Mouse (Mus musculus) midbrain, embryonic 15.5 days (tissue): ENCODE data around the gene Lxn. TPM values are rescaled to one million over a fixed set of nuclear protein-coding genes. Genes with fewer than 3 reads are reported as not detected.

ENCODE experiments used
- ATAC-seq: fragments of 200-750 bp; cut with Nextera tagmentation; replicated peaks from 2 replicates; pipeline ENCODE4 v1.8.0; 2017; ENCODE audit warnings: moderate TSS enrichment
- H3K27ac ChIP-seq: fragments of 300-500 bp; sonication (generic); 2 replicates; pipeline ENCODE4 v1.5.1; 2015; ENCODE audit warnings: mild to moderate bottlenecking, inconsistent platforms
- H3K27me3 ChIP-seq: fragments of 300-500 bp; sonication (generic); replicated peaks from 2 replicates; pipeline ENCODE4 v1.6.1; 2015; ENCODE audit warnings: inconsistent platforms
- H3K36me3 ChIP-seq: fragments of 300-500 bp; sonication (generic); replicated peaks from 2 replicates; pipeline ENCODE4 v1.6.1; 2015; ENCODE audit warnings: inconsistent platforms
- H3K4me1 ChIP-seq: fragments of 300-500 bp; sonication (generic); 2 replicates; pipeline ENCODE4 v1.6.1; 2015; ENCODE audit warnings: inconsistent platforms
- H3K4me2 ChIP-seq: fragments of 300-500 bp; sonication (generic); 2 replicates; pipeline ENCODE4 v1.6.1; 2015; ENCODE audit warnings: inconsistent platforms, mild to moderate bottlenecking, moderate library complexity
- H3K4me3 ChIP-seq: fragments of 300-500 bp; sonication (generic); 2 replicates; pipeline ENCODE4 v1.5.1; 2015; ENCODE audit warnings: mild to moderate bottlenecking, inconsistent platforms
- H3K9ac ChIP-seq: fragments of 300-500 bp; sonication (generic); 2 replicates; pipeline ENCODE4 v1.6.1; 2015; ENCODE audit warnings: mild to moderate bottlenecking, inconsistent platforms
- H3K9me3 ChIP-seq: fragments of 300-500 bp; sonication (generic); 2 replicates; pipeline ENCODE4 v1.6.1; 2016; ENCODE audit warnings: inconsistent platforms
- WGBS: fragments of 180-500 bp; shearing (Covaris S2); methylation state at CpG from one replicate; pipeline ENCODE4 v1.1.7; 2015; ENCODE audit warnings: mixed read lengths; 5-methylcytosine and 5-hydroxymethylcytosine counted together
- polyA plus RNA-seq: library from polyadenylated mRNA; unstranded; fragments of >200 nt; fragmentation: Nextera tagmentation; extraction: Ambion mirVana; gene quantifications from 2 replicates; pipeline ENCODE4 v1.2.1, GENCODE M21; 2015

The Lxn gene
- 162 and 199 TPM in 2 replicates for polyA plus RNA-seq

DNA sequence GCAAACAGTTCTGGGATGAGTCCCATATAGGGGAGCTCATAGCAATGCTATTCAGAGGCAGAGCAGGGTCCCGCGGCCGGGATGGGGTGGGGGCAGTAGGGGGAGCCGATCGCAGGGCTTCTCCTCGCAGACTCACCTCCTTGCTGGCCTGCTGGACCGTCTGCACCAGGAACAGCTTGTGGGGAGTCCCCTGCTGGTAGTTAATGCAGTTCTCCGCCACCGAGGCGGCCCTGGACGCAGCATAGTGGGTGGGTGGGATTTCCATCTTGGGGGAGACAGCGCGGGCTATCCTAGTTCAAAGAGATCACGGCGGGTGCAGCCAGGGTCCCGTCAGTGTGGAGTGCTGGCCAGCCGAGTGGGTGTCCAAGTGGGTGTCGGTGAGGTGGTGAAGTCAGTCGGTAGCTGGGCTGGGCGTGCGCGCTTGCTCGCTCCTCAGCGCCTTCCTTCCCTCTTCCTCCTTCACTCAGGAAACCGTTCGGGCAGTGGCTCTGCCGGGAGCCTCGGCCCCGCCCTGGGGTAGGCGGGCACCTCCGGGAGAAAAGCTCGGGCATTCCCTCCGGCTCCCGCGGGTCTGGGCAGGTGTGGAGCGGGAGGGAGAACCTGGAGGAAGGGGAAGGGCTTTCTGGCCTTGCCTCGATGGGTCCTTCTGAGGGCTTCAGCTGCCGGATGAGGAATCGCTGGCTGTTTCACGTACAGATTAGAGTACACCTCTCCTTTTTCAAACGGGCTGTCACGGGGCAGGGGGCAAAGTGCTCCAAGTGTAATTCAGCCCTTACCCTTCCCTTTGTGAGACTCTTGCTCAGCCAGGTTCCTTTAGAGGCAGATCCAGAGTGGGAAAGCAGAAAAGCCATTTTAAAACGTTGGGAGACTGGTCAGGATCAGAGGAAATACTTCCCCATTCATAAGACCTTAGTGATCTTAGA is at the start of gene Lxn:
Lxn (minus strand) TSS at position 477 of the 923 bp plus-strand sequence.
- Histone ChIP-seq H3K9ac (peak within 1 kb of the TSS; percentile 79), H3K4me1 (peaks cover 20% of the 10 kb centered on the region), H3K27me3 (no peaks in the 10 kb centered on the region), H3K27ac (peak within 1 kb of the TSS; percentile 79), H3K4me3 (peak within 1 kb of the TSS; percentile 68), H3K36me3 (0 out of 2 replicates have a peak, but pooled peaks cover 10% of the 10 kb centered on the region), H3K4me2 (peak within 1 kb of the TSS; percentile 90), H3K9me3 (no peaks in the 10 kb centered on the region)
- peak; percentile 89 for ATAC-seq
- WGBS = under 1% methylated on average over 43 of the region's 43 CpGs

DNA sequence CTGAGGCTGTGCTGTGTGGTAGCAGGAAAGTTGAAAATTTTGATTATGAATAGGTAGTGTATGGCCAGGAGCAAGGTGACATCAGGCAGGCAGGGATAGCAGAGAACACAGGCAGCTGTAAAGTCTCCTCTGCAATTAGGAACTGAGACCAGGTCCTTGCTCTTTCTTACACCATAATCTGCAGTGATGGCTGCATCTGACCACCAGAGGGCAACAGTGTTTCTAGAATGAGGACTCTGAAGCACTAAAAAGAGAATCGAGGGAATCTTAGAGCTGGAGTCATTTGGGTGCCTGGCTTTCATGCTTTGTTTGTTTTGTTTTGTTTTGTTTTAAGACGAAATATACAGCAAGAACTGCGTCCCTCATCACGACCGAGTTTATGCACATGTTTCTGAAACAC is 49.1 kb upstream of the Lxn start:
- WGBS = 2% methylated on average over 5 of the region's 5 CpGs
- H3K4me2 ChIP-seq = no peak overlapping the region
- H3K27me3 ChIP-seq = peaks cover 22% of the 10 kb centered on the region
- H3K9me3 ChIP-seq = no peaks in the 10 kb centered on the region
- H3K4me3 ChIP-seq = no peak overlapping the region
- H3K4me1 ChIP-seq = peaks cover 4% of the 10 kb centered on the region
- H3K36me3 ChIP-seq = no peaks in the 10 kb centered on the region
- no peak overlapping the region for H3K9ac ChIP-seq
- no peak overlapping the region for H3K27ac ChIP-seq
- peak; percentile 72 for ATAC-seq

DNA sequence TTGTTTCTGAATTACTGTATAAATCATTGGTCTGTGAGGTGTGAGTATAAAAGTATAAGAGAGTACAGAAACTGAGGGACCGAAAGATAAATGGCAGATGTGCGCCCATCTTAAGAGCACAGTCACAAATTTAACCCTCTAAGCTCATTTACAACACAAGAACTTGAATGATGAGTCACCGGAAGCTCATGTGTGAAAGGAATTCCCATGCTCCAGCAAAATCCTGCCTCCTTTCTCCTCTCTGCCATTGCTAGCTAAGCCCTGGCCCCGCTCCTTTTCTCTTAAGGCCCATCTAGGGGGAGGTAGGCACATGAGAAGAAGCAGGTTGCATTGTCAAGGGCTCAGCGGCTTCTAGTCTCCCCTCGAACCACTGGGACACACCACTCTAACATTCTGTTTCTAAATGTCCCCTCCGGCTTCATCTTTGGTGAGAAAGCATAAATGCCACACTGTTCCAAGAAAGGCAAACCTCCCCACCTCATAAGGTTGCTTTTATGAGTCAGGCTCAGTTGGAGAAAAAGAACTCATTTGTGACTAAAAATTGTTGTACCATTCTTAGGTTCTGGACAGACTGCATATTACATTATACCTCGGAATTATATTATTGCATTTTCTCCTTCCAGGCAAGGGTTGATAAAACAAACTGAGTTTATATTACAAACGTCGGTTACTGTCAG is 44.6 kb upstream of the Lxn start:
- ATAC-seq = no peak
- H3K4me1 ChIP-seq = no peaks in the 10 kb centered on the region
- no peak overlapping the region for H3K27ac ChIP-seq
- H3K4me3 ChIP-seq = no peak overlapping the region
- no peak overlapping the region for H3K4me2 ChIP-seq
- H3K27me3 ChIP-seq = no peaks in the 10 kb centered on the region
- H3K9ac ChIP-seq = no peak overlapping the region
- H3K9me3 ChIP-seq = no peaks in the 10 kb centered on the region
- no peaks in the 10 kb centered on the region for H3K36me3 ChIP-seq
- WGBS = 85% methylated on average over 10 of the region's 10 CpGs

GRCm38 (mm10) chr3:67505286-67505685 is 41.6 kb upstream of the Lxn start:
- H3K9me3 ChIP-seq = no peaks in the 10 kb centered on the region
- no peak overlapping the region for H3K9ac ChIP-seq
- H3K27me3 ChIP-seq = 0 out of 2 replicates have a peak, but pooled peaks cover 2% of the 10 kb centered on the region
- WGBS = 71% methylated on average over 2 of the region's 2 CpGs
- H3K4me1 ChIP-seq = no peaks in the 10 kb centered on the region
- H3K4me2 ChIP-seq = no peak overlapping the region
- no peak overlapping the region for H3K4me3 ChIP-seq
- H3K36me3 ChIP-seq = no peaks in the 10 kb centered on the region
- H3K27ac ChIP-seq = no peak overlapping the region
- no peak for ATAC-seq

- Histone ChIP-seq H3K9ac (no peak overlapping the region), H3K36me3 (no peaks in the 10 kb centered on the region), H3K27me3 (0 out of 2 replicates have a peak, but pooled peaks cover 2% of the 10 kb centered on the region), H3K9me3 (no peaks in the 10 kb centered on the region), H3K4me3 (no peak overlapping the region), H3K27ac (no peak overlapping the region), H3K4me2 (no peak overlapping the region), H3K4me1 (no peaks in the 10 kb centered on the region)
- 3% methylated on average over 3 of the region's 3 CpGs for WGBS
- no peak for ATAC-seq
These were observed 40.2 kb upstream of the Lxn start for GRCm38 (mm10) chr3:67503878-67504277.

DNA sequence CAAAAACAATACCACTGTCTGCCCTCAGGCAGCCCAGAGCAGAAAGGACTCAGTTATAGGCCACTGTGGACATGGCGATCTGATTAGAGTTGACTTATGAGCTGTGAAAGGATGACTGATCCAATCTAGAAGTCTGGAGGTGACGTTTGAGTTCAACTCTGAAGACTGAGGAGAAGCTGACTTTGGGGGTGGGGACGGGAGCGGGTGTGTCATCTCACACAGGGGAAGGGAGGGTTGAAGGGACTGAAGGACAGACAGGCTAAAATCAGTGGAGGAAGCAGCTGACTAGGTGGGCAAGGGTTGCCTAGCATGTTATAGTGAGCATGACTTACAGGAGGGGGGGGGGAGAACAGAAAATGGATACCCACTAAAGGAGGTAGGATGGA is 35.7 kb upstream of the Lxn start:
- Histone ChIP-seq H3K4me1 (no peaks in the 10 kb centered on the region), H3K9me3 (no peaks in the 10 kb centered on the region), H3K36me3 (no peaks in the 10 kb centered on the region), H3K4me3 (no peak overlapping the region), H3K27ac (no peak overlapping the region), H3K4me2 (no peak overlapping the region), H3K27me3 (0 out of 2 replicates have a peak, but pooled peaks cover 2% of the 10 kb centered on the region), H3K9ac (no peak overlapping the region)
- ATAC-seq = no peak
- 86% methylated on average over 4 of the region's 4 CpGs for WGBS

- Histone ChIP-seq H3K27ac (no peak overlapping the region), H3K4me3 (no peak overlapping the region), H3K9me3 (no peaks in the 10 kb centered on the region), H3K4me1 (no peaks in the 10 kb centered on the region), H3K4me2 (no peak overlapping the region), H3K9ac (no peak overlapping the region), H3K36me3 (no peaks in the 10 kb centered on the region), H3K27me3 (0 out of 2 replicates have a peak, but pooled peaks cover 2% of the 10 kb centered on the region)
- ATAC-seq = no peak
- 88% methylated on average over 8 of the region's 8 CpGs for WGBS
These were observed 35.2 kb upstream of the Lxn start for GRCm38 (mm10) chr3:67498773-67499405.

- Histone ChIP-seq H3K9me3 (no peaks in the 10 kb centered on the region), H3K27ac (no peak overlapping the region), H3K36me3 (no peaks in the 10 kb centered on the region), H3K4me2 (no peak overlapping the region), H3K4me3 (no peak overlapping the region), H3K27me3 (0 out of 2 replicates have a peak, but pooled peaks cover 2% of the 10 kb centered on the region), H3K9ac (no peak overlapping the region), H3K4me1 (no peaks in the 10 kb centered on the region)
- 85% methylated on average over 2 of the region's 2 CpGs for WGBS
- no peak for ATAC-seq
These were observed 34.3 kb upstream of the Lxn start for GRCm38 (mm10) chr3:67497998-67498397.

- Histone ChIP-seq H3K36me3 (no peaks in the 10 kb centered on the region), H3K27ac (no peak overlapping the region), H3K4me3 (no peak overlapping the region), H3K9me3 (no peaks in the 10 kb centered on the region), H3K4me1 (no peaks in the 10 kb centered on the region), H3K4me2 (no peak overlapping the region), H3K9ac (no peak overlapping the region), H3K27me3 (no peaks in the 10 kb centered on the region)
- WGBS = 81% methylated on average over 10 of the region's 10 CpGs
- ATAC-seq = no peak
These were observed 32.6 kb upstream of the Lxn start for GRCm38 (mm10) chr3:67496310-67496709.

DNA sequence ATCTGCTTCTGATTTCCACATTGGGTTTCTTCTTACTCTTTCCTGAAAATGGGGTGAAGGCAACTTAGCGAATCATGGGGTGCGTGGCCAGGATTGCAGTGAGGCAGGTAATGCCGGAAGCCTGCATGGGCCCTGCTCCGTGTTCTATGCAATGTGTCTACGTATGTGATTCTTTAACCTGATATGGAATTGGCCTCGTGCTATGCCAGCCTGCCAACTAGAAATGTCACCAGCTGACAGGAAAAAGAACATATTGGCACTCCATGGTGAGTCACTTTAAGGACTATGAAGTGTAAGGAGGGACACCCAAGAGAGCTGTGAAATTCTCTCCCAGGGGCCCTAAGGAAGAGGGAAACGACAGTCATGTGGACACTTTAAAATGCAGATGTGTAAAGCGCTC is 29.4 kb upstream of the Lxn start:
- 85% methylated on average over 8 of the region's 8 CpGs for WGBS
- ATAC-seq = no peak

GRCm38 (mm10) chr3:67492086-67492869 is 28.6 kb upstream of the Lxn start:
- no peaks in the 10 kb centered on the region for H3K27me3 ChIP-seq
- H3K4me1 ChIP-seq = no peaks in the 10 kb centered on the region
- no peak for ATAC-seq
- WGBS = 77% methylated on average over 8 of the region's 8 CpGs
- H3K4me2 ChIP-seq = no peak overlapping the region
- no peaks in the 10 kb centered on the region for H3K9me3 ChIP-seq
- no peak overlapping the region for H3K27ac ChIP-seq
- no peaks in the 10 kb centered on the region for H3K36me3 ChIP-seq
- no peak overlapping the region for H3K9ac ChIP-seq
- no peak overlapping the region for H3K4me3 ChIP-seq

More for the DNA sequence above, 29.4 kb upstream of the Lxn start:
- Histone ChIP-seq H3K4me1 (no peaks in the 10 kb centered on the region), H3K9me3 (no peaks in the 10 kb centered on the region), H3K27me3 (no peaks in the 10 kb centered on the region), H3K36me3 (no peaks in the 10 kb centered on the region), H3K9ac (no peak overlapping the region), H3K4me3 (no peak overlapping the region), H3K27ac (no peak overlapping the region), H3K4me2 (no peak overlapping the region)
